Mouse (Mus musculus) MEL (cell line): ENCODE data around the gene Zfp609. TPM values are rescaled to one million over a fixed set of nuclear protein-coding genes. Genes with fewer than 3 reads are reported as not detected.

ENCODE experiments used
- DNase-seq: peaks from one replicate; pipeline ENCODE4 v3.0.0; 2011; ENCODE audit warnings: low read depth, low spot score
- H3K27ac ChIP-seq: 2 replicates; pipeline ENCODE4 v1.5.1; 2012; ENCODE audit warnings: low read depth, mild to moderate bottlenecking, control low read depth, low read length, moderate library complexity; ENCODE audit not compliant: control insufficient read depth
- H3K27me3 ChIP-seq, 2 experiments: fragments of 150-350 bp in 1 of 2; sonication (generic) in 1 of 2; 2 replicates each; pipeline ENCODE4 v1.6.1; 2012; ENCODE audit warnings: low read length in 2 of 2, mild to moderate bottlenecking in 2 of 2, improper control_type of control experiment in 1 of 2, moderate library complexity in 1 of 2; ENCODE audit not compliant: insufficient read depth in 2 of 2, control insufficient read depth in 1 of 2
- H3K36me3 ChIP-seq, 2 experiments: 2 replicates each; pipeline ENCODE4 v1.6.1; 2012 to 2014; ENCODE audit warnings: low read length in 2 of 2, improper control_type of control experiment in 1 of 2, inconsistent platforms in 1 of 2, mild to moderate bottlenecking in 1 of 2; ENCODE audit not compliant: insufficient read depth in 2 of 2, control insufficient read depth in 1 of 2
- H3K4me1 ChIP-seq, 2 experiments: fragments of 150-350 bp in 1 of 2; sonication (generic) in 1 of 2; 2 replicates each; pipeline ENCODE4 v1.6.1; 2012; ENCODE audit warnings: low read length in 2 of 2, improper control_type of control experiment in 1 of 2, mild to moderate bottlenecking in 1 of 2; ENCODE audit not compliant: insufficient read depth in 2 of 2, control insufficient read depth in 1 of 2
- H3K4me3 ChIP-seq, 2 experiments: fragments of 150-350 bp in 1 of 2; sonication (generic) in 1 of 2; 2 replicates each; pipeline ENCODE4 v1.5.1; 2012; ENCODE audit warnings: low read depth in 2 of 2, low read length in 2 of 2, mild to moderate bottlenecking in 2 of 2, moderate library complexity in 2 of 2, control low read depth in 1 of 2, improper control_type of control experiment in 1 of 2; ENCODE audit not compliant: control insufficient read depth in 1 of 2, insufficient read depth in 1 of 2
- H3K79me2 ChIP-seq: 2 replicates; pipeline ENCODE4 v1.6.1; 2012; ENCODE audit warnings: mild to moderate bottlenecking, low read length, moderate library complexity; ENCODE audit not compliant: control insufficient read depth, poor library complexity, insufficient read depth
- H3K9ac ChIP-seq: 2 replicates; pipeline ENCODE4 v1.6.1; 2012; ENCODE audit warnings: low read depth, mild to moderate bottlenecking, control low read depth, low read length, moderate library complexity; ENCODE audit not compliant: control insufficient read depth, poor library complexity, severe bottlenecking
- H3K9me3 ChIP-seq: fragments of 150-350 bp; sonication (generic); replicated peaks from 2 replicates; pipeline ENCODE4 v1.6.1; 2012; ENCODE audit warnings: mild to moderate bottlenecking, low read length, improper control_type of control experiment, moderate library complexity; ENCODE audit not compliant: insufficient read depth
- CTCF ChIP-seq, 3 experiments: IDR thresholded peaks in 2 of 3; conservative IDR thresholded peaks in 1 of 3; 2 replicates each; pipeline ENCODE4 v1.5.1; 2011 to 2012; ENCODE audit warnings: low read length in 3 of 3, low read depth in 2 of 3, mild to moderate bottlenecking in 2 of 3, improper control_type of control experiment in 1 of 3, inconsistent platforms in 1 of 3, mixed read lengths in 1 of 3, moderate library complexity in 1 of 3; ENCODE audit not compliant: control insufficient read depth in 1 of 3, insufficient read depth in 1 of 3, poor library complexity in 1 of 3, severe bottlenecking in 1 of 3
- GATA1 ChIP-seq: IDR thresholded peaks from 2 replicates; pipeline ENCODE4 v1.6.1; 2011; ENCODE audit warnings: low read depth, low read length, improper control_type of control experiment
- JUND ChIP-seq: IDR thresholded peaks from 2 replicates; pipeline ENCODE4 v1.6.1; 2011; ENCODE audit warnings: low read depth, mild to moderate bottlenecking, improper control_type of control experiment, low read length
- NRF1 ChIP-seq: IDR thresholded peaks from 2 replicates; pipeline ENCODE4 v1.6.1; 2014; ENCODE audit warnings: low read depth, mild to moderate bottlenecking, inconsistent platforms, low read length, improper control_type of control experiment, moderate library complexity; ENCODE audit not compliant: poor library complexity, insufficient read depth, severe bottlenecking
- RAD21 ChIP-seq: IDR thresholded peaks from 2 replicates; pipeline ENCODE4 v1.6.1; 2011; ENCODE audit warnings: mild to moderate bottlenecking, low read depth, low read length, improper control_type of control experiment
- RCOR1 ChIP-seq: IDR thresholded peaks from 2 replicates; pipeline ENCODE4 v1.6.1; 2012; ENCODE audit warnings: low read depth, mild to moderate bottlenecking, inconsistent platforms, low read length, improper control_type of control experiment
- SMC3 ChIP-seq: IDR thresholded peaks from 2 replicates; pipeline ENCODE4 v1.6.1; 2011; ENCODE audit warnings: low read depth, low read length, improper control_type of control experiment
- TCF12 ChIP-seq: IDR thresholded peaks from 2 replicates; pipeline ENCODE4 v1.6.1; 2014; ENCODE audit warnings: low read depth, mild to moderate bottlenecking, inconsistent platforms, low read length, improper control_type of control experiment, moderate library complexity
- USF1 ChIP-seq: IDR thresholded peaks from 2 replicates; pipeline ENCODE4 v1.6.1; 2014; ENCODE audit warnings: low read depth, mild to moderate bottlenecking, inconsistent platforms, low read length, improper control_type of control experiment, moderate library complexity
- ZKSCAN1 ChIP-seq: IDR thresholded peaks from 2 replicates; pipeline ENCODE4 v1.6.1; 2012; ENCODE audit warnings: low read depth, mild to moderate bottlenecking, inconsistent platforms, low read length, improper control_type of control experiment, moderate library complexity
- ZNF384 ChIP-seq: IDR thresholded peaks from 2 replicates; pipeline ENCODE4 v1.6.1; 2012; ENCODE audit warnings: low read depth, mild to moderate bottlenecking, inconsistent platforms, low read length, improper control_type of control experiment
- polyA plus RNA-seq, 2 experiments: library from polyadenylated mRNA; stranded (reverse) in 1 of 2; unstranded in 1 of 2; fragments of >175 nt in 1 of 2; fragments of >200 nt in 1 of 2; gene quantifications; 2 replicates each; pipeline versions ENCODE4 v1.2.1 to v1.2.4; 2012; ENCODE audit warnings: low replicate concordance in 2 of 2, low read depth in 1 of 2; ENCODE audit not compliant: insufficient read length in 2 of 2, insufficient read depth in 1 of 2, missing spikeins in 1 of 2
- total RNA-seq: library from RNA; depleted of rRNA; stranded (reverse); fragments of 300-350 nt; gene quantifications from 2 replicates; pipeline ENCODE4 v1.2.3, GENCODE M21; 2012

Gene Zfp609
- total and polyA plus RNA-seq, 3 experiments = 2.9 to 26.5 TPM; not detected in 1

DNA sequence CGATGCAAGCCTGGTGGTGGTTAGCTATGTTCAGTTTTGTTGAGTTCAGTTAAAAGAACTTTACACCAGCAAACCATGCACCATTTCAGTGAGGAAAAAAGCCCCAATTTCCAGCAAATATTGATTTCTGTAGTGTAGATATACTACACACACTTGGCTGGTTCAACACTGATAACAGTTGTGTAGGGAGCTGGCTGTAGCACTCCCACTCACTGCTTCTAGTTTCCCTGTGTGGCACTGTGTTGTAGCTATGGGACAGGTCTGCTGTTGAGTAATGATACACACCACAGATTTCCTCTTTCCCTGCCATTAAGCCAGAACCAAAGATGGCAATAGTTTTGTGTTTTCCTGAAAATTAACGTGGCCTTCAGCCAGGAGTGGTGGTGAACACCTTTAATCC is 142.7 kb downstream of the Zfp609 start:
- H3K4me1 ChIP-seq = peaks cover 6% of the 10 kb centered on the region in 2 experiments; a peak in 2 of 4 replicates
- H3K27ac ChIP-seq = no peak overlapping the region
- H3K36me3 ChIP-seq = peaks cover 0 to 8% of the 10 kb centered on the region in 2 experiments
- no peak overlapping the region for H3K4me3 ChIP-seq
- peak; percentile 40 for DNase-seq
- H3K9me3 ChIP-seq = no peaks in the 10 kb centered on the region
- H3K27me3 ChIP-seq = no peaks in the 10 kb centered on the region
- no peak for TF ChIP-seq ZNF384
- TF ChIP-seq GATA1 = 0 out of 2 replicates have a peak, but pooled peaks have one; percentile 42
- TF ChIP-seq, all 39 proteins: peak for 1
- Histone ChIP-seq H3K9ac (no peak overlapping the region), H3K79me2 (no peaks in the 10 kb centered on the region)

DNA sequence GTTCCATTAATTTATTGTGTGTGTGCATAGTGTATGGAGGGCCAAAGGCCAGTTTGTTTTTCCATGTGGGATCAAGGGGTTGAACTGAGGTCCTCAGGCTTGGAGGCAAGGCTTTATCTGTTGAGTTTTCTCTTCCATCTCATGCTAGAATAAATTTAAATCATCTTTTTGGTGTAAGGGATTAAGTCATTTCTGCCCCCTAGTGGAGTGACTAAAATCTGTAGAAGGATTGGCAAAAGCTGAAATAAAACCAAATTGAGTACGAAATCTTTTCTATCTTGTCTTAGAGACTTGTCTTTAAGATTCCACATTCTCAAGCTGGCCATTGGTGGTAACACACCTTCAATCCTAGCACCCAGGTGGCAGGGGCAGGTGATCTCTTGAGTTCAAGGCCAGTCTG is 144.4 kb downstream of the Zfp609 start:
- 0 out of 2 replicates have a peak, but pooled peaks cover under 1% of the 10 kb centered on the region for H3K79me2 ChIP-seq
- H3K9ac ChIP-seq = no peak overlapping the region
- no peak overlapping the region for H3K27ac ChIP-seq
- peak; percentile 57 for TF ChIP-seq SMC3
- peak; percentile 42 for TF ChIP-seq RAD21
- no peak for TF ChIP-seq TCF12
- peak; percentile 7 to 66 (median 55); a peak in 4 of 6 replicates for TF ChIP-seq CTCF (IDR thresholded peaks at IDR 0.05 in 2 of 3, conservative IDR thresholded peaks at IDR 0.05 in 1 of 3; ENCODE audit: control insufficient read depth in 1 of 3, insufficient read depth in 1 of 3, low read depth in 2 of 3, low read length in 3 of 3, poor library complexity in 1 of 3, severe bottlenecking in 1 of 3)
- H3K36me3 ChIP-seq = peaks cover 0 to 12% of the 10 kb centered on the region in 2 experiments
- H3K9me3 ChIP-seq = no peaks in the 10 kb centered on the region
- peaks cover 6 to 12% of the 10 kb centered on the region in 2 experiments; a peak in 2 of 4 replicates for H3K4me1 ChIP-seq
- no peaks in the 10 kb centered on the region for H3K27me3 ChIP-seq
- no peak overlapping the region for H3K4me3 ChIP-seq
- DNase-seq = peak; percentile 60

DNA sequence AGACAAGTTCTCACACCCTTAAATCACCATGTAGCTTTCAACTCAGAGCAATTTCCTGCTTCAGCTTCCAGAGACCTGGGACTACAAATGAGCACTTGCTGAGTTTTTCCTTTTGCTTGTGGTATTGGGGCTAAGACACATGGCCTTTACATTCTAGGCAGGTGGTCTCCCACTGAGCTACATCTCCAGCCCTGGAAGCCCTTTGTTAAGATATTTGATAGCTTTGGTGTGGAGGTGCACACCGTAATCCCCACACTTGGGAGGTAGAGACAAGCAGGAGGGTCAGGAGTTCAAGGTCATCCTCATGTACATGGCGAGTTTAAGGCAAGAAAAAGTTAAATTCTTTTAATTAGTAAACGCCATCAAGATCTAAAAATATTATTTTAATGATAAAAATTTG is 145.2 kb downstream of the Zfp609 start:
- DNase-seq = no peak
- 0 out of 2 replicates have a peak, but pooled peaks cover 2% of the 10 kb centered on the region for H3K79me2 ChIP-seq
- H3K9me3 ChIP-seq = no peaks in the 10 kb centered on the region
- peaks cover 0 to 19% of the 10 kb centered on the region in 2 experiments; a peak in 3 of 4 replicates for H3K36me3 ChIP-seq
- no peak overlapping the region for H3K4me3 ChIP-seq
- TF ChIP-seq JUND (no peak), RCOR1 (no peak), USF1 (no peak), NRF1 (no peak), ZKSCAN1 (no peak)
- no peak overlapping the region for H3K27ac ChIP-seq
- H3K27me3 ChIP-seq = no peaks in the 10 kb centered on the region
- H3K4me1 ChIP-seq = peaks cover 6 to 19% of the 10 kb centered on the region in 2 experiments; a peak in 2 of 4 replicates
- no peak overlapping the region for H3K9ac ChIP-seq
